Mouse (Mus musculus): ENCODE measurements around the gene BC005624. TPM values are rescaled to one million over a fixed set of nuclear protein-coding genes. Genes with fewer than 3 reads are reported as not detected.
"Not testable (repeated sequence)": the region's sequence is repeated elsewhere in the genome, so short reads cannot be mapped to it uniquely, and the experiment has no call there.

The BC005624 gene
- polyA plus RNA-seq, 1 experiment: 123 TPM

GRCm38 (mm10) chr2:30954797-30955196 lies 27.2 kb downstream of the BC005624 start:
- 43% methylated on average over 6 of the region's 6 CpGs for WGBS
- Histone ChIP-seq H3K27me3 (ENCODE audit: control insufficient read depth, insufficient read depth, low read length) (no peaks in the 10 kb centered on the region), H3K27ac (ENCODE audit: insufficient read depth, low read length) (no peak overlapping the region), H3K4me1 (ENCODE audit: control insufficient read depth, insufficient read depth, low read length) (peaks cover 12% of the 10 kb centered on the region), H3K4me3 (replicated peaks; ENCODE audit: insufficient read depth, low read depth, low read length) (peak overlapping the region; percentile 0)
- DNase-seq: no peak
- TF ChIP-seq POLR2A (IDR thresholded peaks at IDR 0.05; ENCODE audit: borderline replicate concordance, insufficient read depth, low read length): no peak
- TF ChIP-seq CTCF (IDR thresholded peaks at IDR 0.05; ENCODE audit: borderline replicate concordance, insufficient read depth, low read depth, low read length): no peak

- TF ChIP-seq CTCF (IDR thresholded peaks at IDR 0.05; ENCODE audit: borderline replicate concordance, insufficient read depth, low read depth, low read length) (no peak), POLR2A (IDR thresholded peaks at IDR 0.05; ENCODE audit: borderline replicate concordance, insufficient read depth, low read length) (peak; percentile 97)
- peak; percentile 86 to 88 for DNase-seq
Measured at GRCm38 (mm10) chr2:30952824-30953490, 29.0 kb downstream of the BC005624 start, which contains the start of gene Tor1b. TSS of gene Tor1b (plus strand) at chr2:30952959.

GRCm38 (mm10) chr2:30952457-30952823 lies 29.6 kb downstream of the BC005624 start:
- WGBS: 23% methylated on average over 5 of the region's 5 CpGs
- H3K4me3 ChIP-seq (replicated peaks; ENCODE audit: insufficient read depth, low read depth, low read length): peak overlapping the region; percentile 68
- DNase-seq: no peak
- no peaks in the 10 kb centered on the region for H3K27me3 ChIP-seq (ENCODE audit: control insufficient read depth, insufficient read depth, low read length)
- no peak for TF ChIP-seq POLR2A (IDR thresholded peaks at IDR 0.05; ENCODE audit: borderline replicate concordance, insufficient read depth, low read length)
- TF ChIP-seq CTCF (IDR thresholded peaks at IDR 0.05; ENCODE audit: borderline replicate concordance, insufficient read depth, low read depth, low read length): peak; percentile 17; the same call in 1 of the 2 replicates
- H3K27ac ChIP-seq (ENCODE audit: insufficient read depth, low read length): peak overlapping the region; percentile 10; the same call in 1 of the 2 replicates
- peaks cover 12% of the 10 kb centered on the region for H3K4me1 ChIP-seq (ENCODE audit: control insufficient read depth, insufficient read depth, low read length)

More at GRCm38 (mm10) chr2:30952824-30953490, 29.0 kb downstream of the BC005624 start, which contains the start of gene Tor1b:
- Histone ChIP-seq H3K4me1 (ENCODE audit: control insufficient read depth, insufficient read depth, low read length) (peaks cover 12% of the 10 kb centered on the region), H3K4me3 (replicated peaks; ENCODE audit: insufficient read depth, low read depth, low read length) (peak within 1 kb of the TSS; percentile 68), H3K27ac (ENCODE audit: insufficient read depth, low read length) (peak within 1 kb of the TSS; percentile 61), H3K27me3 (ENCODE audit: control insufficient read depth, insufficient read depth, low read length) (no peaks in the 10 kb centered on the region)
- WGBS: under 1% methylated on average over 60 of the region's 60 CpGs

GRCm38 (mm10) chr2:30942603-30943011 lies 39.4 kb downstream of the BC005624 start:
- Histone ChIP-seq H3K27me3 (ENCODE audit: control insufficient read depth, insufficient read depth, low read length) (no peaks in the 10 kb centered on the region), H3K4me3 (replicated peaks; ENCODE audit: insufficient read depth, low read depth, low read length) (peak overlapping the region; percentile 70), H3K4me1 (ENCODE audit: control insufficient read depth, insufficient read depth, low read length) (no peaks in the 10 kb centered on the region), H3K27ac (ENCODE audit: insufficient read depth, low read length) (no peak overlapping the region)
- DNase-seq: peak; percentile 60 to 64
- TF ChIP-seq CTCF (IDR thresholded peaks at IDR 0.05; ENCODE audit: borderline replicate concordance, insufficient read depth, low read depth, low read length) (peak; percentile 94), POLR2A (IDR thresholded peaks at IDR 0.05; ENCODE audit: borderline replicate concordance, insufficient read depth, low read length) (no peak)
- 20% methylated on average over 16 of the region's 16 CpGs for WGBS

GRCm38 (mm10) chr2:30942116-30942515 lies 39.9 kb downstream of the BC005624 start:
- not testable (repeated sequence) for H3K27ac ChIP-seq (ENCODE audit: insufficient read depth, low read length); H3K4me3 ChIP-seq (replicated peaks; ENCODE audit: insufficient read depth, low read depth, low read length); H3K27me3 ChIP-seq (ENCODE audit: control insufficient read depth, insufficient read depth, low read length); H3K4me1 ChIP-seq (ENCODE audit: control insufficient read depth, insufficient read depth, low read length); DNase-seq
- WGBS: 53% methylated on average over 7 of the region's 7 CpGs

- 94% methylated on average over 5 of the region's 5 CpGs for WGBS
- Histone ChIP-seq H3K4me3 (replicated peaks; ENCODE audit: insufficient read depth, low read depth, low read length) (no peak overlapping the region), H3K4me1 (ENCODE audit: control insufficient read depth, insufficient read depth, low read length) (no peaks in the 10 kb centered on the region), H3K27me3 (ENCODE audit: control insufficient read depth, insufficient read depth, low read length) (no peaks in the 10 kb centered on the region), H3K27ac (ENCODE audit: insufficient read depth, low read length) (no peak overlapping the region)
- no peak for TF ChIP-seq POLR2A (IDR thresholded peaks at IDR 0.05; ENCODE audit: borderline replicate concordance, insufficient read depth, low read length)
- TF ChIP-seq CTCF (IDR thresholded peaks at IDR 0.05; ENCODE audit: borderline replicate concordance, insufficient read depth, low read depth, low read length): no peak
- no peak for DNase-seq
Measured at GRCm38 (mm10) chr2:30941586-30941985, 40.4 kb downstream of the BC005624 start.

- WGBS: 63% methylated on average over 4 of the region's 4 CpGs
- no peak overlapping the region for H3K4me3 ChIP-seq (replicated peaks; ENCODE audit: insufficient read depth, low read depth, low read length)
Measured at GRCm38 (mm10) chr2:30938574-30938991, 43.4 kb downstream of the BC005624 start.

DNA sequence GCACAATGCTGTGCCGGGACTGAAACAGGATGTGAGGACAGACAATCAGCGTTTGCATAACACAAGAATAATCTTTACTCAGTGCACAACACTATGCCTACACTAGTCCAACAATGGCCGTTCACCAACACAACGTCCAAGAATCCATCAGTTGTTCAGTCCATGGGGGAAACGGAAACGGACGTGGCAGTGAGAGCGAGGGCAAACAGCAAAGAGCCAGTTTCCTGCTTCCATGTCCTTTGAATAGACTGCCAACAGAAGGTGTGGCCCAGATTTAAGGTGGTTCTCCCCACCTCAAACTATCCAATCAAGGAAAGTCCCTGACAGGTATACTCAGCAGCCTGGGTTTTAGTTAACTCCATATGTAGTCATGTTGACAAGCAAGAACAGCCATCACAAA lies 44.3 kb downstream of the BC005624 start:
- H3K27me3 ChIP-seq (ENCODE audit: control insufficient read depth, insufficient read depth, low read length): no peaks in the 10 kb centered on the region
- no peak for DNase-seq
- no peaks in the 10 kb centered on the region for H3K4me1 ChIP-seq (ENCODE audit: control insufficient read depth, insufficient read depth, low read length)
- H3K27ac ChIP-seq (ENCODE audit: insufficient read depth, low read length): no peak overlapping the region
- WGBS: 81% methylated on average over 8 of the region's 8 CpGs
- no peak for TF ChIP-seq CTCF (IDR thresholded peaks at IDR 0.05; ENCODE audit: borderline replicate concordance, insufficient read depth, low read depth, low read length)
- TF ChIP-seq POLR2A (IDR thresholded peaks at IDR 0.05; ENCODE audit: borderline replicate concordance, insufficient read depth, low read length): no peak
- no peak overlapping the region for H3K4me3 ChIP-seq (replicated peaks; ENCODE audit: insufficient read depth, low read depth, low read length)

More at GRCm38 (mm10) chr2:30938574-30938991, 43.4 kb downstream of the BC005624 start:
- TF ChIP-seq POLR2A (IDR thresholded peaks at IDR 0.05; ENCODE audit: borderline replicate concordance, insufficient read depth, low read length) (no peak), CTCF (IDR thresholded peaks at IDR 0.05; ENCODE audit: borderline replicate concordance, insufficient read depth, low read depth, low read length) (no peak)
- no peaks in the 10 kb centered on the region for H3K4me1 ChIP-seq (ENCODE audit: control insufficient read depth, insufficient read depth, low read length)
- no peak overlapping the region for H3K27ac ChIP-seq (ENCODE audit: insufficient read depth, low read length)
- no peaks in the 10 kb centered on the region for H3K27me3 ChIP-seq (ENCODE audit: control insufficient read depth, insufficient read depth, low read length)
- DNase-seq: no peak

All from cerebellum, adult 2 months (tissue).